In the genomic region with DNA sequence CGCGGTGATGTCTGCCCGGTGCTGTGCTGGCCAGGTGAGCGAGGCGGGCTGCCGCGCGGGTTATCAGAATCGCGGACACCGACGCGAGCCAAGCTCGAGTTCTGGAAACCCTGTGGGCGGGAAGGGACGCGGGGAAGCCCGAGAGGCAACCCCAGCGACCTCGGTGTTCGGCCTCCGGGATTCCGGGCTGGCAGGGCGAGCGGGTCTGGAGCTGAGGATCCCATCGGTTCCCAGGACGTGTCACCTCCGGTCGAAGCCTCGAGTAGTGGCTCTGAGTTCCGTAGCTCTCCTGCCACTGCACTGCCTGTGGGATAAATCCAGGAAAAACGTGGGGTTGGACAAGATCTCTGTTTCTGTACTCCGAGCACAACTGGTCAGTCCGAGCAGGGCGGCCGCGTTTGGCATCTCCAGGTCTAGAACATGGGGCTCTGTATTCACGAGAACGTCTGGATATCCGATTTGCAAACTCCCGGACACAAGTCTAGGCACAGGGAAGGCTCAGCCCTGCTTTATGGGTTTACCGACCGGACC, we compare ENCODE assay signal across 7 mouse cellular contexts. TPM values are rescaled to one million over a fixed set of nuclear protein-coding genes. Genes with fewer than 3 reads are reported as not detected.
DNase-seq lines count a peak whose midpoint lies in the region; ATAC-seq and TF ChIP-seq lines count a peak whose summit lies in the region.

No protein-coding gene starts in this region.

- no peaks in the 10 kb centered on the region for H3K36me3 ChIP-seq in forebrain, embryonic 14.5 days (ENCODE audit: control insufficient read depth, insufficient read depth, low read length)
- H3K36me3 ChIP-seq in liver, embryonic 11.5 days (ENCODE audit: control insufficient read depth, insufficient read depth, low read length) = no peaks in the 10 kb centered on the region; the same call in 1 of the 2 replicates
- no peaks in the 10 kb centered on the region for H3K36me3 ChIP-seq in stomach, embryonic 15.5 days

- WGBS in forebrain, embryonic 14.5 days = under 1% methylated on average over 43 of the region's 43 CpGs
- WGBS in liver, embryonic 11.5 days = under 1% methylated on average over 43 of the region's 43 CpGs
- under 1% methylated on average over 43 of the region's 43 CpGs for WGBS in stomach, embryonic 15.5 days

- no peak for TF ChIP-seq POLR2A in bone marrow macrophage, adult 2 months (IDR thresholded peaks at IDR 0.05; ENCODE audit: borderline replicate concordance, low read depth, low read length)

- peak; percentile 52 for ATAC-seq in forebrain, embryonic 14.5 days
- ATAC-seq in liver, embryonic 11.5 days (replicated peaks; ENCODE audit: low FRiP score) = peak; percentile 30
- ATAC-seq in stomach, embryonic 15.5 days (ENCODE audit: insufficient read depth, low FRiP score, low read depth) = peak; percentile 59

- H3K9me3 ChIP-seq in forebrain, embryonic 14.5 days (replicated peaks; ENCODE audit: control insufficient read depth, low read length) = no peaks in the 10 kb centered on the region
- H3K9me3 ChIP-seq in liver, embryonic 11.5 days (ENCODE audit: control insufficient read depth, low read length) = no peaks in the 10 kb centered on the region
- no peaks in the 10 kb centered on the region for H3K9me3 ChIP-seq in stomach, embryonic 15.5 days

- H3K4me3 ChIP-seq in bone marrow macrophage, adult 2 months (ENCODE audit: insufficient read depth, low read length) = peak overlapping the region; percentile 89
- H3K4me3 ChIP-seq in forebrain, embryonic 14.5 days (ENCODE audit: low read depth, low read length) = peak overlapping the region; percentile 80
- peak overlapping the region; percentile 80 for H3K4me3 ChIP-seq in liver, embryonic 11.5 days (ENCODE audit: low read depth, low read length)
- peak overlapping the region; percentile 79 for H3K4me3 ChIP-seq in stomach, embryonic 15.5 days (replicated peaks)

- no peaks in the 10 kb centered on the region for H3K27me3 ChIP-seq in forebrain, embryonic 14.5 days (replicated peaks; ENCODE audit: control insufficient read depth, insufficient read depth, low read length)
- H3K27me3 ChIP-seq in liver, embryonic 11.5 days (replicated peaks; ENCODE audit: control insufficient read depth, insufficient read depth, low read length) = no peaks in the 10 kb centered on the region
- H3K27me3 ChIP-seq in stomach, embryonic 15.5 days (replicated peaks) = no peaks in the 10 kb centered on the region

- H3K4me1 ChIP-seq in bone marrow macrophage, adult 2 months (ENCODE audit: control insufficient read depth, insufficient read depth, low read length) = peaks cover 12% of the 10 kb centered on the region
- H3K4me1 ChIP-seq in forebrain, embryonic 14.5 days (ENCODE audit: control insufficient read depth, insufficient read depth, low read length) = peaks cover 4% of the 10 kb centered on the region; the same call in 1 of the 2 replicates
- peaks cover 17% of the 10 kb centered on the region for H3K4me1 ChIP-seq in liver, embryonic 11.5 days (replicated peaks; ENCODE audit: control insufficient read depth, insufficient read depth, low read length)
- peaks cover 14% of the 10 kb centered on the region; the same call in 1 of the 2 replicates for H3K4me1 ChIP-seq in stomach, embryonic 15.5 days

- no peak for TF ChIP-seq CTCF in bone marrow macrophage, adult 2 months (IDR thresholded peaks at IDR 0.05; ENCODE audit: low read depth, low read length)

- peak; percentile 37 for DNase-seq in layer of hippocampus, adult 8-10 months (ENCODE audit: low spot score in 2 of 2)
- no peak for DNase-seq in layer of hippocampus, adult 9-10 months (ENCODE audit: low spot score)
- DNase-seq in forebrain, embryonic 14.5 days (ENCODE audit: low spot score) = peak; percentile 42
- DNase-seq in liver, embryonic 11.5 days (ENCODE audit: low spot score) = no peak
- no peak for DNase-seq in MN1 (ENCODE audit: low spot score)

- H3K9ac ChIP-seq in forebrain, embryonic 14.5 days (ENCODE audit: low read length) = peak overlapping the region; percentile 82
- peak overlapping the region; percentile 92 for H3K9ac ChIP-seq in liver, embryonic 11.5 days (ENCODE audit: low read depth, low read length)
- H3K9ac ChIP-seq in stomach, embryonic 15.5 days = peak overlapping the region; percentile 69

- peak overlapping the region; percentile 80 for H3K4me2 ChIP-seq in forebrain, embryonic 14.5 days (ENCODE audit: low read length)
- peak overlapping the region; percentile 84 for H3K4me2 ChIP-seq in liver, embryonic 11.5 days
- peak overlapping the region; percentile 81 for H3K4me2 ChIP-seq in stomach, embryonic 15.5 days

- H3K27ac ChIP-seq in bone marrow macrophage, adult 2 months (ENCODE audit: insufficient read depth, low read depth, low read length) = no peak overlapping the region
- no peak overlapping the region for H3K27ac ChIP-seq in forebrain, embryonic 14.5 days (ENCODE audit: low read depth, low read length)
- H3K27ac ChIP-seq in liver, embryonic 11.5 days (ENCODE audit: low read depth, low read length) = peak overlapping the region; percentile 98
- peak overlapping the region; percentile 95 for H3K27ac ChIP-seq in stomach, embryonic 15.5 days

RNA-seq across cellular contexts. Expression of gene Serinc5, which starts 0.4 kb away (rescaled TPM):
- 10 to 100 TPM; 64.2 to 73.9 (median 70.0) TPM for total RNA-seq in layer of hippocampus, adult 8-10 months (2022)
- 16.3 and 17.5 TPM in 2 replicates for polyA plus RNA-seq in bone marrow macrophage, adult 2 months (2012; ENCODE audit: insufficient read depth, insufficient read length, missing spikeins)
- 13.7 and 15.5 TPM in 2 replicates for polyA plus RNA-seq in forebrain, embryonic 14.5 days (2014; fragmentation: Nextera tagmentation; extraction: Ambion mirVana)
- polyA plus RNA-seq in liver, embryonic 11.5 days (2014; fragmentation: Nextera tagmentation; extraction: Ambion mirVana) = 27.5 and 30.3 TPM in 2 replicates
- 20.4 and 21.9 TPM in 2 replicates for polyA plus RNA-seq in stomach, embryonic 15.5 days (2015; fragmentation: Nextera tagmentation; extraction: Ambion mirVana)

RNA-seq across cellular contexts. Expression of gene Spz1, which starts 35.3 kb away (rescaled TPM):
- total RNA-seq in layer of hippocampus, adult 8-10 months (2022) = not detected
- not detected in 2 replicates for polyA plus RNA-seq in bone marrow macrophage, adult 2 months (2012; ENCODE audit: insufficient read depth, insufficient read length, missing spikeins)
- not detected in 2 replicates for polyA plus RNA-seq in forebrain, embryonic 14.5 days (2014; fragmentation: Nextera tagmentation; extraction: Ambion mirVana)
- not detected in 2 replicates for polyA plus RNA-seq in liver, embryonic 11.5 days (2014; fragmentation: Nextera tagmentation; extraction: Ambion mirVana)
- polyA plus RNA-seq in stomach, embryonic 15.5 days (2015; fragmentation: Nextera tagmentation; extraction: Ambion mirVana) = not detected in 2 replicates

Comparison
In these comparisons a context has a peak if more than half of its experiments do, and no peak if none do; other contexts are left out.
1. DNase-seq: peak in layer of hippocampus, adult 8-10 months (2 of 2) and forebrain, embryonic 14.5 days (single experiment); none in layer of hippocampus, adult 9-10 months (single experiment), liver, embryonic 11.5 days (single experiment) and MN1 (single experiment).
2. H3K27ac ChIP-seq: peak in liver, embryonic 11.5 days (single experiment) and stomach, embryonic 15.5 days (single experiment); none in bone marrow macrophage, adult 2 months (single experiment) and forebrain, embryonic 14.5 days (single experiment).
3. Peak in every context shown above with its lines, with median percentiles within 50 percentile points of each other: H3K4me3 ChIP-seq, ATAC-seq, H3K4me2 ChIP-seq and H3K9ac ChIP-seq.